Mouse (Mus musculus): ENCODE data around the gene Lad1.

DNA sequence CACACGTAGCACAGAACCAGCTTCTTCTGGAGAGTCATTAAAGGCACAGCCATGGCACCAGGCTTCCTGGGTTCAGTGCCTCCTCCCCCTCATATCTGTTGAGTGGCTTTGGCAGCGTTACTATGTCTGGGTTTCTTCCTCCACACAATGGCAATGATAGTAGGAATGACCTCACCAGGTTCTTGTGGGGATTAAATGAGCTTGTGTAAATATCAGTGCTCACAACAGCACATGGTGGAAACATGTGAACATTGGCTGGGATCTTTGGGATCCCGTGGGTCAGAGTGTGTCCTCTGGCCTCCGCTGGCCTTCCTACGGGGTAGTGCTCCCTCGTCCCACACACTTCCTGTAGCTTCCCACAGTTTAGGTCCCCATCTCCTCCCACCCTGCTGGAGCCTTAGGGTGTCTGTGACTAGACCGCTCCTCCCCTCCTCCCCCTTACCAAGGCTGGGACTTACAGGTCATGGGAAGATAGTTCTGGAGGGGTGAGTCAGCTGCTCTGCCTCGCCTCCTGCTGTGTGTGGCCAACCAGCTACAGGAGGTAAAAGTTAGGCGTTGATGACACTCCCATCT lies 43.7 kb downstream of the Lad1 start:
- TF ChIP-seq CTCF (conservative IDR thresholded peaks at IDR 0.05; ENCODE audit: low read length): no peak
- no peak for TF ChIP-seq NANOG (IDR thresholded peaks at IDR 0.05; ENCODE audit: borderline replicate concordance, low read length)
- TF ChIP-seq POU5F1 (IDR thresholded peaks at IDR 0.05; ENCODE audit: borderline replicate concordance, low read length): no peak
